Mouse (Mus musculus): ENCODE data around the gene Clic1. TPM values are rescaled to one million over a fixed set of nuclear protein-coding genes. Genes with fewer than 3 reads are reported as not detected.

Clic1 gene
- total RNA-seq, 2 experiments from 2014 or later, result 9.1 to 10.2 TPM

Other genes starting within 250 kb of the Clic1 start
- gene Cyp21a1, start 245.4 kb upstream of the Clic1 start, total RNA-seq (2021), result not detected
- 10 to 100 TPM; 49.7 to 53.0 TPM for gene Stk19, start 213.0 kb upstream of the Clic1 start, total RNA-seq (2021)
- gene Dxo, start 212.9 kb upstream of the Clic1 start, total RNA-seq (2021), result 10 to 100 TPM; 32.1 to 37.8 TPM
- 10 to 100 TPM; 62.2 to 63.9 TPM for gene Skiv2l, start 199.8 kb upstream of the Clic1 start, total RNA-seq (2021)
- 10 to 100 TPM; 33.8 to 39.7 TPM for gene Nelfe, start 199.6 kb upstream of the Clic1 start, total RNA-seq (2021)
- under 1 TPM; 0.16 to 0.26 TPM for gene Cfb, start 187.4 kb upstream of the Clic1 start, total RNA-seq (2021)
- 1 to 10 TPM; 7.4 to 7.8 TPM for gene Zbtb12, start 170.5 kb upstream of the Clic1 start, total RNA-seq (2021)
- not detected for gene Gm20547, start 167.9 kb upstream of the Clic1 start, total RNA-seq (2021)
- 1 to 10 TPM; 2.7 to 3.4 TPM for gene C2, start 151.7 kb upstream of the Clic1 start, total RNA-seq (2021)
- gene Ehmt2, start 151.5 kb upstream of the Clic1 start, total RNA-seq (2021), result 100 to 1,000 TPM; 168 to 175 TPM
- under 1 TPM; 0.30 to 0.45 TPM for gene Slc44a4, start 135.5 kb upstream of the Clic1 start, total RNA-seq (2021)
- gene Neu1, start 118.7 kb upstream of the Clic1 start, total RNA-seq (2021), result 10 to 100 TPM; 46.2 to 48.4 TPM
- 10 to 100 TPM; 21.5 to 31.4 TPM for gene Hspa1b, start 90.7 kb upstream of the Clic1 start, total RNA-seq (2021)
- gene Gm20481, start 80.1 kb upstream of the Clic1 start, total RNA-seq (2021), result under 1 TPM in 1 of 2 experiments, not detected in 1; 0.72 TPM
- 10 to 100 TPM; 22.1 to 23.4 TPM for gene Hspa1a, start 77.8 kb upstream of the Clic1 start, total RNA-seq (2021)
- gene Hspa1l, start 77.3 kb upstream of the Clic1 start, total RNA-seq (2021), result under 1 TPM; 0.44 to 0.61 TPM
- gene Lsm2, start 68.1 kb upstream of the Clic1 start, total RNA-seq (2021), result 10 to 100 TPM; 13.9 to 15.5 TPM
- 10 to 100 TPM; 39.6 to 44.0 TPM for gene Vars, start 49.0 kb upstream of the Clic1 start, total RNA-seq (2021)
- under 1 TPM; 0.61 to 0.77 TPM for gene Vwa7, start 33.4 kb upstream of the Clic1 start, total RNA-seq (2021)
- gene Sapcd1, start 21.9 kb upstream of the Clic1 start, total RNA-seq (2021), result not detected
- under 1 TPM; 0.65 to 0.68 TPM for gene Msh5, start 3.2 kb upstream of the Clic1 start, total RNA-seq (2021)
- 10 to 100 TPM in 1 of 2 experiments, 1 to 10 TPM in 1; 9.9 to 11.6 TPM for gene Ddah2, start 9.1 kb downstream of the Clic1 start, total RNA-seq (2021)
- gene Ly6g6c, start 15.4 kb downstream of the Clic1 start, total RNA-seq (2021), result not detected
- gene Mpig6b, start 16.2 kb downstream of the Clic1 start, total RNA-seq (2021), result not detected
- gene Ly6g6e, start 26.9 kb downstream of the Clic1 start, total RNA-seq (2021), result 1 to 10 TPM; 2.3 to 6.2 TPM
- gene Ly6g6d, start 28.1 kb downstream of the Clic1 start, total RNA-seq (2021), result 1 to 10 TPM in 1 of 2 experiments, under 1 TPM in 1; 0.70 to 1.0 TPM
- under 1 TPM; 0.33 to 0.40 TPM for gene Ly6g6f, start 35.6 kb downstream of the Clic1 start, total RNA-seq (2021)
- gene Abhd16a, start 39.3 kb downstream of the Clic1 start, total RNA-seq (2021), result 100 to 1,000 TPM; 115 to 120 TPM
- gene Ly6g5c, start 58.3 kb downstream of the Clic1 start, total RNA-seq (2021), result not detected
- gene Ly6g5b, start 65.5 kb downstream of the Clic1 start, total RNA-seq (2021), result under 1 TPM; 0.28 to 0.72 TPM
- 10 to 100 TPM; 15.9 to 16.4 TPM for gene Gpank1, start 71.5 kb downstream of the Clic1 start, total RNA-seq (2021)
- 100 to 1,000 TPM; 192 to 198 TPM for gene Csnk2b, start 72.1 kb downstream of the Clic1 start, total RNA-seq (2021)
- gene D17H6S53E, start 76.4 kb downstream of the Clic1 start, total RNA-seq (2021), result 10 to 100 TPM; 31.5 to 32.2 TPM
- gene Apom, start 82.1 kb downstream of the Clic1 start, total RNA-seq (2021), result not detected
- gene Bag6, start 85.2 kb downstream of the Clic1 start, total RNA-seq (2021), result 100 to 1,000 TPM; 294 to 308 TPM
- 100 to 1,000 TPM; 270 to 288 TPM for gene Prrc2a, start 114.9 kb downstream of the Clic1 start, total RNA-seq (2021)
- gene Aif1, start 126.1 kb downstream of the Clic1 start, total RNA-seq (2021), result 10 to 100 TPM in 1 of 2 experiments, 1 to 10 TPM in 1; 8.6 to 11.6 TPM
- 1 to 10 TPM; 6.0 to 6.9 TPM for gene Lst1, start 138.5 kb downstream of the Clic1 start, total RNA-seq (2021)
- gene Ltb, start 144.5 kb downstream of the Clic1 start, total RNA-seq (2021), result under 1 TPM; 0.79 to 0.80 TPM
- gene Tnf, start 152.0 kb downstream of the Clic1 start, total RNA-seq (2021), result not detected
- under 1 TPM; 0.23 to 0.60 TPM for gene Lta, start 155.4 kb downstream of the Clic1 start, total RNA-seq (2021)
- not detected for gene Gm16181, start 170.9 kb downstream of the Clic1 start, total RNA-seq (2021)
- gene Atp6v1g2, start 183.7 kb downstream of the Clic1 start, total RNA-seq (2021), result 100 to 1,000 TPM; 587 to 598 TPM
- 10 to 100 TPM; 11.6 to 14.9 TPM for gene Nfkbil1, start 185.8 kb downstream of the Clic1 start, total RNA-seq (2021)
- gene Ddx39b, start 191.8 kb downstream of the Clic1 start, total RNA-seq (2021), result 100 to 1,000 TPM; 201 to 213 TPM
- 10 to 100 TPM; 26.2 to 33.1 TPM for gene H2-D1, start 212.8 kb downstream of the Clic1 start, total RNA-seq (2021)

All from left cerebral cortex, adult 18-20 months (tissue).